Mouse (Mus musculus) large intestine, adult 2 months (tissue): ENCODE data around the gene Oas1g. TPM values are rescaled to one million over a fixed set of nuclear protein-coding genes. Genes with fewer than 3 reads are reported as not detected.
"Not testable (repeated sequence)": the region's sequence is repeated elsewhere in the genome, so short reads cannot be mapped to it uniquely, and the experiment has no call there.

Source experiments
- DNase-seq: peaks from one replicate; pipeline ENCODE4 v3.0.0-alpha.2; 2012; ENCODE audit warnings: low read depth, low spot score
- WGBS: fragments of 180-500 bp; shearing (Covaris S2); methylation state at CpG from one replicate; pipeline ENCODE4 v1.1.7; 2018; 5-methylcytosine and 5-hydroxymethylcytosine counted together
- polyA plus RNA-seq: library from polyadenylated mRNA; depleted of rRNA; stranded (reverse); fragments of >200 nt; gene quantifications from 2 replicates; pipeline ENCODE4 v1.2.3, GENCODE M21; 2012

The Oas1g gene
- polyA plus RNA-seq, 1 experiment = 19.2 TPM

DNA sequence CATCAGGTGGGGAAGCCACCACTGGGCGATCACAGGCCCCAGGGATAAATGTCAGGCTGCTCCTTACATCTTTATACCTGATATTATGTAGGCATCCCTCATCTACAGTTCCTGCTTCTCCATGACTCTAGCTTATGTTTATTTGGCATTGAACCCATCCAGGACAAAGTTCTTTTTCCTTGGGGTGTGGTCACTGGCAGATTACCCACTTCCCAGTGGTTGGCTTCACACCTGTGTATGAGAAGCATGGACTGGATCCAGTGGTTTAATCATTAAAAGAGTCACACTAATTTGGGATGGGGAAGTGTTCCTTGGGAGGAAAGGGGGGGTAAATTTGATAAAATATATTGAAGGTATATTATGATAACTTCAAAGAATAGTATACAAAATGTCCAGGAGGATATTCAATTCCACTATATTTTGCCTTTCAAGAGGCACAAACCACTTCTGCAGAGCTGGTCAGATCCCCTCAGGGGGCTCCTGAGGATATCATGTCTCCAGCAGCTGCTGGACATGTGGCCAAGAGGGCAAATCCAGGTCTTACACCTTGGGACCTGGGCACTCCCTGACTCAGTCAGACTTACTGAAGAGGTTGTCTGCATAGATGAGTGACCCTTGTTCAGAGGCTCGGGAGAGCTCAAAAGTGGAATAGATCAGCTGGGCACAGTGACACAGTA lies 4.3 kb upstream of the Oas1g start:
- peak; percentile 92 for DNase-seq
- 31% methylated on average over 2 of the region's 2 CpGs for WGBS

DNA sequence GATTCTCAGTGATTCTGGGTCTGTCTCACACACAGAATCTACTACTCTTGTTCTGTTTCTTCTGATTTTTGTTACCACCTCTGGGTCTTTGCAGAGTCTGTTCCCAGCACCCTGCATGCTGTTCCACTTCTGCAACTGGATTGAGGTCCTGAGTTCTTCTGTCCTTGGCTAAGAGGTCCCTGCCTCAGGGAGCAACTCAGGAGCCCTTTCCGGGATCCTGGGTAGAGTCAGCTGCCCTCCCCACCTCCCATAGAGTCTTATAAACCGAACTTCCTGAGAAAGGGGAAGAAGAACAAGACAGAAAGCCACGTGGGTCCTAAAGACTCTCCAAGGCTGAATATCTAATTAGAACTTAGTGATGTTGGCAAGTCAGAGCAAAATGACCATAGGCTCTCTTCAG lies 3.6 kb upstream of the Oas1g start:
- WGBS = 19% methylated on average over 3 of the region's 3 CpGs
- no peak for DNase-seq

DNA sequence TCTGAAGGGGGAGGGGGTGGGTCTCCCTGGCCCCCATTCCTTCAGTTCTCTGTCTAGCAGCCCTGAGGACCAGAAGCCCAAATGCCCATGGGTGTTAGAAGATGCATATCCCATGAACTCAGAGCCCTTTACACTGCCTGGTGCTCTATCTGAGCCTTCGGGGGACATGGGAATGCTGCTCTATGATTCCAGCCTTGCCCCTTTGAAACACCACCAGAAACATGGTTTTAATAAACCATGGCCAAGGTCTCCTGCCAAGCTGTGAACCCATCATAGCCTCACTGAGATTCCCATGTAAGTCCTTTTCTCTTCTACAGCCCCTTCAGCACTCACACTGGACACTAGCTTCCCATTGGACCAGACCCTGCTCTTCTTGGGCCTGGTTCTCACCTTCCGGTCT lies 2.6 kb upstream of the Oas1g start:
- WGBS = 88% methylated on average over 2 of the region's 2 CpGs
- DNase-seq = no peak

DNA sequence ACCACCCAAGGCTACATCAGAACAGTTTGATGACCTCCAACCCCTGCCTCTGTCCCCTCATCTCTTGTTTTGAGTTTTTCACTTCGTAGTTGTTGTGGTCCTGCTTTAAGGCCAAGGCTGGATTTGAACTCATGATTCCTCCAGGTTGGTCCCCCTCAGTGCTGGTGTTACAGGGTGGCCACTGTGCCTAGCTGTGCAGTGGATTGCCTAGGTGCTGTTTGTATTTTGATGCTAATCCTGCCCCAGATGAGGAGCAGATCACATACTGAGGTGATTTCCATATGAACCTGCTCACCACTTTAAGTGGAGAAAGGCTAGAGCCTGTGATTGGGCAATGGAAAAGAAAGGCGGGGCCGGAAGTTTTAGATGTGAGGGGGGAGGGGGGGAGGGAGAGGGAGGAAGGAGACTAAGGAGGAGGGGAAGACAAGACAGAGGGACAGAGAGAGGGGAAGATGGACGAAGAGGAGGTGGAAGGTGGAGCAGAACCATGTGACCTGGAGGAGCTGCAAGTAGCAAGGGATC lies 942 bp upstream of the Oas1g start:
- DNase-seq = not testable (repeated sequence)
- WGBS = 53% methylated on average over 4 of the region's 4 CpGs

DNA sequence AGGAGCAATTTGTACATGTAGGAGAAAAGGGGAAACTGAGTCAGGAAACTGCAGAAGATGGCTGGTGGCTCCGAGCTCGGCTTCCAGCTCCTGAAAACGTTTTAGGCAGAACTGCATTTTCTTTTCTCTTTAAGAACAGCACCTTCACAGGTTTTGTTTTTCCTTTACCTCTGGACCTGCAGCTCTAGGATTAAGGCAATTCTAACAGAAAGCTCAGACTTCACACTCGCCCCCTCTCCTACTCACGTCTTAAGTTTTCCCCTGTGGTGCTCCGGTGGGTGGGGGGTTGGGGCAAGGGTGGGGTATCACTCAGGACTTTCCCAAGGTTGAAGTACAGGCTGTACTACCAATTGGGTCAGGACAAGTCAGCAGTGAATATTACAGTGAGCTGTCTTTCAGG lies 418 bp upstream of the Oas1g start:
- DNase-seq = no peak
- 35% methylated on average over 6 of the region's 6 CpGs for WGBS

DNA sequence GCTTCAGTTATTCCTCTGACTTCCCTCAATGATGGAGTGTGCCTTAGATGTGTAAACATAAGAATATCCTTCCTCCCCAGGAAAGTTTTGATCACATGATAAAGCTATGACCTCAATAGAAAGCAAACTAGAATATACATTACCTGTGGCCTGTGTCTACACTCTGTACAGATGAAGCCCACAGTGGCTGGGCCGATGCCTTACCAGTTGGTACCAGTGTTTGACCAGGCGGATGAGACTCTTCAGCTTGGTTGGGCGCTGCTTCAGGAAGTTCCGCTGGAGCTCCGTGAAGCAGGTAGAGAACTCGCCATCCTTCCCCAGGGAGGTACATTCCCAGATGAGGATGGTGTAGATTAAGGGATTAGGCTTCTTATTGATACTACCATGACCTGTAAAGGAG lies 5.7 kb downstream of the Oas1g start:
- 96% methylated on average over 6 of the region's 6 CpGs for WGBS
- DNase-seq = not testable (repeated sequence)

DNA sequence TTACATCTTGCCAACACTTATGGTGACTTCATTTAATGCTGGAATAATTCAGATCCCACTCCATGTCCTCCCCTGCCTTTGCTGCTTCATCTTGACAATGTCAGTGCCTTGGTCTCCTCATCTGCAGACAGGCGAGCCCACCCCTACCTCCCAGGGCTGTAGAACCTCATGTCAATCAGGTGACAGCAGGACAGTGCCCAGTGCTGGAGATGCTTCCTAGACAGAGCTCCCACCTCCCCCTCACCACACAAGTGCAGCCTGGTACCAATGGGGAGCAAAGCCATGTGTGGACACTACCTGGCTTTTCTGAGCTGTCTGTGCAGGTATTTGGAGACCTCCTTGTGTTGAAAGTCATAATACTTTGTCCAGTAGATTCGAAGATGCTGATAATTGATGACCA lies 8.6 kb downstream of the Oas1g start:
- DNase-seq = not testable (repeated sequence)
- WGBS = 63% methylated on average over 2 of the region's 2 CpGs

DNA sequence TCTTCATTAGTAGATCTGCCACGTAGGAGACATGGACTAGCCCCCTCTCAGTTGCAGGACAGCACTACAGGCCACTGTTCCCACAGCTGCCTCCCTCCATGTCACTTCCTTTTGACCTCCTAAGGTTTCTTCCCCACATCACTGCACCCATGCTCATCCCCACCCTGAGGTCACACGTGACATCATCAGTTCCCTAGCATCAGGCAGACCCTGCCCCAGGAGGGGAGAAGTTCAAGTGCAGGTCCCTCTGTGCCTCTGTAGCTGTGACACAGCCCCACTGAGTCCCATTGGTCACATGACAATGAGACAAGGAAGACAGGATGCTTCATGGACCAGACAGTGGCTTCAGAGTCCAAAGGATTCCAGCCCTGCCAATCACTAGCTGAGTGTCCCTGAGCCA lies 10.0 kb downstream of the Oas1g start:
- WGBS = 75% methylated on average over 2 of the region's 2 CpGs
- DNase-seq = not testable (repeated sequence)

DNA sequence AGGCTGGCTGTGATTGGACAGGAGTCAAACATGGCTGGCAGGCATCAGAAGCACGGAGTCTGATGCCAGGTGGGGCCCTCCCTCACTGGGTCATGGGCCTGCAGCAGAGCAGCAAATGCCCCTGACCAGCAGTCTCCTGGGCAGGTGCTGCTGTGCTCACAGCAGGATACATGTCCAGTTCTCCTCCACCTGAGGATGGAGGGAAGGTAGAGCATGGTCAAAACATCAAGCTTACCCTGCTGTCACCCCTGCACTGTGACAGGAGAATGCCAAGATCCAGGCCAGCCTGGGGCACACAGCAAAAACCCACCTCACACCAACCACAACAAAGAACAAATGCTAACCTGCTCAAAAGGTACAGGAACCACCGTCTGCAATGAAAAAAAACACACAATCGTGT lies 10.6 kb downstream of the Oas1g start:
- not testable (repeated sequence) for DNase-seq
- 72% methylated on average over 2 of the region's 3 CpGs for WGBS

DNA sequence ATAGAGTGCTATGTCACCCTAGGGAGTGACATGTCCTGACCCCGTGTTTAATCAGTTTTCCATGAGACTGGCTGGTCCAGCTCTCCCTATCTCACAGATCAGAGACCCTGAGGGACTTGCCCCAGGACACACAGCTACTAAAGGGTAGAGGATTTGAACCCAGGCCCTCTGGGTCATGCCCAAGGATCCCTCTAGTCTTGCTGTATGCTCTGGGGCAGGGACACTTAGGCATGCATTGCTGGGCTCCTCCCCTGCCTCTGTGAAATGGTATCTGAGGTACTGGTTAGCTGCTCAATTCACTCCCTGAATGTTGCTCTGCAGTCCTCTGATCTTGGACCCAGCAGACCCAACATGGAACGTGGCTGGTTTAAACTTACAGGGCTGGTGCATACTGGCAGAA lies 15.9 kb downstream of the Oas1g start:
- WGBS = 51% methylated on average over 2 of the region's 2 CpGs
- DNase-seq = no peak

DNA sequence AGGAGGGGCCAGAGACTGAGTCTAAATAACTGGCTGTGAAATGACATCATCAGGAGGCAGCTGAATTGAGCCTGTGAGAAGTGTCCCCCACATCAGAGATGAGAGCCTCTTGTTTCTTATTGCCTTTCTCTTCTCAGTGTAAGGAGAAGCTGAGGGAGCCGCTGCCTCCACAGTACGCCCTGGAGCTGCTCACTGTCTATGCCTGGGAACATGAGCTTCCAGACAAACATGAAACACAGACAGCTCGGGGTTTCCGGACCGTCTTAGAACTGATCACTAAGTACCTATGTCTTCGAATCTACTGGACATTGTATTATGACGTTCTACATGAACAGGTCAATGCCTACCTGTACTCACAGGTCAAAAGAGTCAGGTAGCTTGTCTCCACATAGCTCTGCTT lies 16.6 kb downstream of the Oas1g start:
- no peak for DNase-seq
- WGBS = 77% methylated on average over 7 of the region's 7 CpGs

DNA sequence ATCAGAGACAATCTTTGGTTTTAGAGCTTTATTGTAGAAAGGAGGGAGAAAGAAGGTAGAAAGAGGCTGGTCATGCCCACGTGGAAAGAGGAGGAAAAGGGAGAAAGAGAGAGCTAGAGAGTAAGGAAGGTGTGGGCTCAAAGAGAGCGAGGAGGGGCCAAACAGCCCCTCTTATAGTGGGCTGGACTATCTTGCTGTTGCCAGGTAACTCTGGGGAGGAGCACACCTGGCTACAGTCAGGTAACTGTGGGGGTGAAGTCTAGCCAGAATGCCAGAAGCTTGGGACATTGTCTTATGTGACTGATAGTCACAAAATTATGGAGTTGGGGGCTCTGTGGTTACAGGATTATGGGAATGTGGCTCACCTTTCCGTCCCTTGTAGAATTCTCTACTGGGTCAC lies 17.3 kb downstream of the Oas1g start:
- DNase-seq = no peak
- WGBS = 57% methylated on average over 3 of the region's 3 CpGs

DNA sequence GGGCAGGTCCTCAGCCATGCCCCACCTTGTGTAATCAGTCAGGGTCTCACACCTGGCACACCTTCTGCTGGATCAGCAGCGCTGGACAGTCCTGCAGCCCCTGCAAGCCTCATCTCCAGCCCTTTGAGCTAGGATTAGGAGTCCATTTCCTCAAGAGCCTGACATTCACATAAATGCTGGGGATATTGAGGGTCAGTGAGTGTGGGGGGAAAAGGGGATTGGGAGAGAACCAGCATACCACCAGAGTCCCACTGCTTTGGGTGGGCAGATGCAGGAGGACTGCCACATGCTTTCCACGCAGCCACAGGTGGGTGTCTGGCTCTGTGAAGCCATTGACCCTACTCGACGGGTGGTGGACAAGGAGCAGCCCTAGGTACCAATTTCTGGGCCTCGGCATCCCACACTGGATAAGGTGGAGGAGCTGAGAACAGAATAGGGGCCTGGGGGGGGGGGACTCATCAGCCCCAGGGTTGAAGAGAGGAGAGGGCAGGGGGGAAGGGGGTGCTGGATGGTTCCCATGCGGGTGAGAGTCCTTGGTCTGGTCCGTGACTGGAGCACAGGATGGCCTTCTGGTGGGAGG lies 17.9 kb downstream of the Oas1g start:
- no peak for DNase-seq

DNA sequence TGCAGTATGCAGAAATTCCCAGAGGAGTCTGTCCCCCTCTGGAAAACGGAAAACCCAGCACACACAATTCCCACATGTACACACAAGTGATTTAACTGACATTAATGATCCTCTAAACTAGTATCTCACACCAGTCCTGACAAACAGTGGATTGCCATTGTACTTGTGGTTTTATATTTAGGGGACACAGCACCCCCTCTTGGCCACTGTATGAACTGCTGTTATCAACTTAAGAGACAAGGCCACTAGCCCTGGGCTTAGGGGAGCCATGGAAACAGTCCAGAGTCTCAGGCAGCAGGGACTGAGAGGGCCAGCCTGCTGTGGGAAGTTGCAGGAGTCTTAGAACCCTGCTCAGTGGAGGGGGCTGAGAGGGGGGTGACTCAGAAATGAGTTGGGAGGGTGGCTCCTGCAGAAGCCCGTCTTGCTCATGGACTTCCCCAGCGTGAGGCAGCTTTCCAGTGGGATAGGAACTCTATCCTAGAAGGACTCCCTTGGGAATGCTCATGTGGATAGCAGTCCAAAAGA lies 22.0 kb downstream of the Oas1g start:
- no peak for DNase-seq
- WGBS = 84% methylated on average over 3 of the region's 3 CpGs

More for the DNA sequence above, 17.9 kb downstream of the Oas1g start:
- WGBS = 82% methylated on average over 7 of the region's 7 CpGs

DNA sequence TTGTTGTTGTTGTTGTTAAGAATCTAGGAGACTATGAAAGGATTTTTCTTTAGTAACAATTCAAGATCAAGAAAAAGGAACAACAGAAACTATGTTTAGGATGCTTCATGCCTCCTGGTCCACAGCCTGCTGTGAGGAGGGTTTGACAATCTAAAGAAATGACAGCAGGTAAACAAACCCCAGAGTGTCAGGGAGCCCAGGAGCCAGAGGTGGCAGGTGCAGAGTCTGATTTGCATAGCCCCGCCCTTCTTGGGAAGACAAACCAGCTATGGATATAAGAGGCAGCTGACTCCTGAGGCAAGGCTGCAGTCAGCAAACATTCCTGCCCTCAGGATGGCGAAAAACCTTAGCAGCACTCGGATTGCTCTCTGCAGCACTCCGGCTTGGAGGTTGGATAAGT lies 26.3 kb downstream of the Oas1g start, which contains the start of gene Oas1h:
Oas1h (plus strand) TSS at position 301 of the 400 bp plus-strand sequence.
- WGBS = 15% methylated on average over 4 of the region's 4 CpGs
- no peak for DNase-seq

DNA sequence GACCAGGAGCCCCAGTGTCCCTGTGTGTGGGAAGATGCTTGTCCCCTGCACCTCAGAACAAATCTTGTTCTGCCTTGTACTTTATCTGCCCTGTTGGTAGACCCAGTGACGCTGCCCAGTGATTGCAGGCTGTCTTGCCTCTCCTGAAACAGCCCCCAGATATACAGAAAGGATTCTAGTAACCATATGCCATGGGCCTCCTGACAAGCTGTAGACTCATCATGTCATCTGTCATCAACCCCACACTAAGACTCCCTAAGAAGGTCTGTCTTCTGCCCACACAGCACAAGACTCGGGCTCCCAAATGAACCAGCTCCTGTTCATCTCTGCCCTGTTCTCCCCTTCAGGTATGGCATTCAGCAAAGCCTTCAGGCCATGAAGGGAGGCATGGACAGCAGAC lies 28.2 kb downstream of the Oas1g start:
- 73% methylated on average over 2 of the region's 2 CpGs for WGBS
- DNase-seq = no peak

DNA sequence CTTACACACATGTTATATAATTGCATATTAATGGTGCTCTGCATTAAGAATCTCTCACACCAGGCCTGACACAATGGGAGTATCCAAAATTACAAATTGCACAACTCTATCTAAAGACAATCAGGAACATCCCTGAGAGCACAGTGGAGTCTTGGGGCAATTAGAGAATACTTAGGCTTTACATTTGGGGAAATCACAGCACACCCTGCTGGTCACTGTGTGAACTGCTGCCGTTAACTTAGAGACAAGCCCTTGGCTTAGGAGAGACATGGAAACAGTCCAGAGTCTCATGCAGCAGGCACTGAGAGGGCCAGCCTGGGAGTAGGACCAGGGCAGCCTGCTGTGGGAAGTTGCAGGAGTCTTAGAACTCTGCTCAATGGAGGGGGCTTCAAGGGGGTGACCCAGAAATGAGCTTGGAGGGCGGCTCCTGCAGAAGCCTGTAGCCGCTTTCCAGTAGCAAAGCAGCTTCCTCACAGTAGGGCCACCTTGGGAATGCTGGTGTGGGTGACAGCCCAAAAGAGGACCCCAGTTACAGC lies 37.7 kb downstream of the Oas1g start:
- no peak for DNase-seq
- 65% methylated on average over 3 of the region's 3 CpGs for WGBS

DNA sequence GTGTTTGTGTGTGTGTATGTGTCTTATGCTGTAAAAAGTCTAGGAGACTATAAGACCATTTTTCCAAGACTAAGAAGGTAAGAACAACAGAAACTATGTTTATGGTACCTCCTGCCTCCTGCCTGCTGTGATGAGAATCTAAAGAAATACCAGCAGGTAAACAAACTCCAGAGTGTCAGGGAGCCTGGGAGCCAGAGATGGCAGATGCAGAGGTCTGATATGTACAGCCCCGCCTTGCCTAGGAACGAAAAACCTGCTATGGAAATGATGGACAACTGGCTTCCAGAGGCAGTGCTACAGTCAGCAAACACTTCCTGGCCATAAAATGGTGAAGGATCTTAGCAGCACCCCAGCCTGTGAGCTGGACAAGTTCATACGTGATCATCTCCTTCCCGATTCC lies 40.3 kb downstream of the Oas1g start, which contains the start of gene Oas1f:
Oas1f (plus strand) TSS at position 301 of the 400 bp plus-strand sequence.
- no peak for DNase-seq
- WGBS = 15% methylated on average over 4 of the region's 4 CpGs

DNA sequence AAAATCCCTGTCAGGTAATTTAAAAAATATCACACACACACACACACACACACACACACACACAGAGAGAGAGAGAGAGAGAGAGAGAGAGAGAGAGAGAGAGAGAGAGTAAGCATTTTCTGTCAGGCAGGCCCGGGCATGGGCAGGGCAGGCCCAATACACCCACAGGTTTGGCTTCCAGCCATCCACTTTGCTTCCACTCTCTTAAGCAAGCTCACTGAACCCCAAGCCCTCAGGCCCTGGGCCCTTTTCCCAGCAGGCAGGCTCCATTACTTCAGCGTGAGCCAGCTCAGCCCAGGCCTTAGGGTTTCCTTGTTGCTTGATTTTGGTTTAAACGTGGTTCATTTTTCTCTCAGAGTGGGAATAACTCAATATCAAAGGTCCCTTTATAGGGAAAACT lies 42.7 kb downstream of the Oas1g start:
- 34% methylated on average over 3 of the region's 3 CpGs for WGBS
- no peak for DNase-seq

DNA sequence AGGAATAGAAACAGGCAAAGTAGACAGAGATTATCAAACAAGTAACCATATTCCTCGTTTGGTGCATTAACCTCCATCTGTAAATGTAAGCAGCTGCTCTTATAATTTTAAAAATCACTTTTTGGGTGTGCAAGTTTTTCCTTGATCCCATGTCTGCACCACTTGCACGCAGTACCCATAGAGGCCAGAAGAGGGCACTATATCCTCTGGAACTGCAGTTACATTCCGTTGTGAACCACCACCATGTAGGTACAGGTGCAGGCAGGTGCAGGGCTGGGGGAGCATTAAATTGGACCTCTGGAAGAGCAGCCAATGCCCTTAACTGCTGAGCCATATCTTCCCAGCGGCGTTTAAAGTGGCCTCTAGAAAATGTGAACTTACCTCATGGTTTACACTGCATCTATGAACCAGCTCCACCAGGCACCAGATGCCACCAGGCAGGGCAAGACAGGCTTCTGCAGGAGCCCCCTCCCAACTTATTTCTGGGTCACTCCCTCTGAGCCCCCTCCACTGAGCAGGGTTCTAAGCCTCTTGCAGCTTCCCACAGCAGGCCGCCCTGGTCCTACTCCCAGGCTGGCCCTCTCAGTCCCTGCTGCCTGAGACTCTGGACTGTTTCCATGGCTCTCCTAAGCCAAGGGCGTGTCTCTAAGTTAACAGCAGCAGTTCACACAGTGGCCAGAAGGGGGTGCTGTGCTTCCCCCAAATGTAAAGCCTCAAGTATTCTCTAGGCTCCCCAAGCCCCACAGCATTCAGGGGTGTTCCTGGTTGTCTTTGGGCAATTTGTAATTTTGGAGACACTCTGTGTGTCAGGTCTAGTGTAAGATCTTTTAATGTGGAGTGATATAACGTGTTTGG lies 50.5 kb downstream of the Oas1g start:
- WGBS = 16% methylated on average over 8 of the region's 8 CpGs

More for the DNA sequence above, 50.5 kb downstream of the Oas1g start:
- DNase-seq = no peak
